Mouse (Mus musculus): ENCODE results near the gene Egln1. TPM values are rescaled to one million over a fixed set of nuclear protein-coding genes. Genes with fewer than 3 reads are reported as not detected.

The Egln1 gene
- polyA plus RNA-seq (2016; fragmentation: Nextera tagmentation; extraction: Ambion mirVana): 4.3 TPM in 2 replicates

GRCm38 (mm10) chr8:124949209-124950068 is at the start of gene Egln1:
Gene Egln1 (minus strand): TSS chr8:124949324.
- peak; percentile 92 for ATAC-seq
- 2% methylated on average over 76 of the region's 98 CpGs for WGBS (ENCODE audit: insufficient replicate concordance)
- peaks cover 56% of the 10 kb centered on the region for H3K4me1 ChIP-seq

GRCm38 (mm10) chr8:124995776-124996175 is 46.7 kb upstream of the Egln1 start:
- no peak for ATAC-seq
- H3K36me3 ChIP-seq: no peaks in the 10 kb centered on the region

More at GRCm38 (mm10) chr8:124949209-124950068, at the start of gene Egln1:
- peak within 1 kb of the TSS; percentile 94 for H3K4me2 ChIP-seq
- peak within 1 kb of the TSS; percentile 68 for H3K4me3 ChIP-seq
- 0 out of 2 replicates have a peak, but pooled peaks cover 3% of the 10 kb centered on the region for H3K36me3 ChIP-seq
- peak within 1 kb of the TSS; percentile 84 for H3K27ac ChIP-seq
- peak within 1 kb of the TSS; percentile 80 for H3K9ac ChIP-seq
- peaks cover 25% of the 10 kb centered on the region for H3K27me3 ChIP-seq (replicated peaks)
- H3K9me3 ChIP-seq (replicated peaks): no peaks in the 10 kb centered on the region

GRCm38 (mm10) chr8:124991668-124991926 is 42.5 kb upstream of the Egln1 start:
- Histone ChIP-seq H3K36me3 (no peaks in the 10 kb centered on the region), H3K9me3 (replicated peaks) (no peaks in the 10 kb centered on the region), H3K4me2 (no peak overlapping the region), H3K27ac (no peak overlapping the region), H3K27me3 (replicated peaks) (peaks cover 63% of the 10 kb centered on the region), H3K9ac (no peak overlapping the region), H3K4me1 (peaks cover 4% of the 10 kb centered on the region), H3K4me3 (no peak overlapping the region)
- ATAC-seq: no peak
- WGBS (ENCODE audit: insufficient replicate concordance): 19% methylated on average over 6 of the region's 6 CpGs

More at GRCm38 (mm10) chr8:124995776-124996175, 46.7 kb upstream of the Egln1 start:
- peaks cover 4% of the 10 kb centered on the region for H3K4me1 ChIP-seq
- peaks cover 42% of the 10 kb centered on the region for H3K27me3 ChIP-seq (replicated peaks)
- no peak overlapping the region for H3K4me3 ChIP-seq
- peaks cover 6% of the 10 kb centered on the region; the same call in 1 of the 2 replicates for H3K9me3 ChIP-seq (replicated peaks)
- no peak overlapping the region for H3K9ac ChIP-seq
- 48% methylated on average over 2 of the region's 2 CpGs for WGBS (ENCODE audit: insufficient replicate concordance)
- no peak overlapping the region for H3K27ac ChIP-seq
- H3K4me2 ChIP-seq: no peak overlapping the region

GRCm38 (mm10) chr8:124990923-124991667 is 42.0 kb upstream of the Egln1 start:
- H3K4me1 ChIP-seq: peaks cover 4% of the 10 kb centered on the region
- peaks cover 68% of the 10 kb centered on the region for H3K27me3 ChIP-seq (replicated peaks)
- H3K27ac ChIP-seq: no peak overlapping the region
- no peaks in the 10 kb centered on the region for H3K36me3 ChIP-seq
- no peaks in the 10 kb centered on the region for H3K9me3 ChIP-seq (replicated peaks)
- WGBS (ENCODE audit: insufficient replicate concordance): 11% methylated on average over 17 of the region's 17 CpGs
- H3K9ac ChIP-seq: no peak overlapping the region
- H3K4me3 ChIP-seq: no peak overlapping the region
- ATAC-seq: no peak
- H3K4me2 ChIP-seq: peak overlapping the region; percentile 29

- Histone ChIP-seq H3K36me3 (no peaks in the 10 kb centered on the region), H3K9me3 (replicated peaks) (peaks cover 15% of the 10 kb centered on the region), H3K4me3 (no peak overlapping the region), H3K27ac (no peak overlapping the region), H3K9ac (no peak overlapping the region), H3K27me3 (replicated peaks) (no peaks in the 10 kb centered on the region; the same call in 1 of the 2 replicates), H3K4me2 (no peak overlapping the region), H3K4me1 (no peaks in the 10 kb centered on the region)
- no peak for ATAC-seq
- 69% methylated on average over 8 of the region's 8 CpGs for WGBS (ENCODE audit: insufficient replicate concordance)
Observed at GRCm38 (mm10) chr8:124980828-124981227, 31.7 kb upstream of the Egln1 start.

GRCm38 (mm10) chr8:124980036-124980435 is 30.9 kb upstream of the Egln1 start:
- H3K27me3 ChIP-seq (replicated peaks): no peaks in the 10 kb centered on the region; the same call in 1 of the 2 replicates
- H3K9me3 ChIP-seq (replicated peaks): peaks cover 15% of the 10 kb centered on the region
- H3K36me3 ChIP-seq: no peaks in the 10 kb centered on the region
- H3K4me2 ChIP-seq: no peak overlapping the region
- H3K27ac ChIP-seq: no peak overlapping the region
- no peak overlapping the region for H3K9ac ChIP-seq
- no peak for ATAC-seq
- WGBS (ENCODE audit: insufficient replicate concordance): 84% methylated on average over 3 of the region's 3 CpGs
- H3K4me1 ChIP-seq: no peaks in the 10 kb centered on the region
- H3K4me3 ChIP-seq: no peak overlapping the region

- H3K4me3 ChIP-seq: no peak overlapping the region
- peaks cover 9% of the 10 kb centered on the region; the same call in 1 of the 2 replicates for H3K4me1 ChIP-seq
- no peak overlapping the region for H3K4me2 ChIP-seq
- no peaks in the 10 kb centered on the region for H3K27me3 ChIP-seq (replicated peaks)
- no peak overlapping the region for H3K9ac ChIP-seq
- H3K9me3 ChIP-seq (replicated peaks): peaks cover 15% of the 10 kb centered on the region
- no peak for ATAC-seq
- 68% methylated on average over 7 of the region's 7 CpGs for WGBS (ENCODE audit: insufficient replicate concordance)
- H3K36me3 ChIP-seq: no peaks in the 10 kb centered on the region
- H3K27ac ChIP-seq: no peak overlapping the region
Observed at GRCm38 (mm10) chr8:124978026-124978425, 28.9 kb upstream of the Egln1 start.

- ATAC-seq: no peak
Observed at GRCm38 (mm10) chr8:124976211-124976610, 27.1 kb upstream of the Egln1 start.

GRCm38 (mm10) chr8:124974254-124974653 is 25.1 kb upstream of the Egln1 start:
- H3K36me3 ChIP-seq: no peaks in the 10 kb centered on the region
- 41% methylated on average over 4 of the region's 4 CpGs for WGBS (ENCODE audit: insufficient replicate concordance)
- no peak overlapping the region for H3K9ac ChIP-seq
- H3K4me3 ChIP-seq: no peak overlapping the region
- ATAC-seq: peak; percentile 40; the same call in 1 of the 2 replicates
- H3K4me1 ChIP-seq: peaks cover 9% of the 10 kb centered on the region
- H3K4me2 ChIP-seq: no peak overlapping the region
- no peaks in the 10 kb centered on the region for H3K27me3 ChIP-seq (replicated peaks)
- no peaks in the 10 kb centered on the region for H3K9me3 ChIP-seq (replicated peaks)
- no peak overlapping the region for H3K27ac ChIP-seq

More at GRCm38 (mm10) chr8:124976211-124976610, 27.1 kb upstream of the Egln1 start:
- Histone ChIP-seq H3K27me3 (replicated peaks) (no peaks in the 10 kb centered on the region), H3K4me1 (peaks cover 9% of the 10 kb centered on the region; the same call in 1 of the 2 replicates), H3K9me3 (replicated peaks) (peaks cover 15% of the 10 kb centered on the region), H3K4me3 (no peak overlapping the region), H3K9ac (no peak overlapping the region), H3K27ac (no peak overlapping the region), H3K4me2 (no peak overlapping the region), H3K36me3 (no peaks in the 10 kb centered on the region)
- 76% methylated on average over 6 of the region's 6 CpGs for WGBS (ENCODE audit: insufficient replicate concordance)

- ATAC-seq: no peak
- Histone ChIP-seq H3K27ac (no peak overlapping the region), H3K4me3 (no peak overlapping the region), H3K9ac (no peak overlapping the region), H3K36me3 (no peaks in the 10 kb centered on the region), H3K27me3 (replicated peaks) (peaks cover 5% of the 10 kb centered on the region; the same call in 1 of the 2 replicates), H3K9me3 (replicated peaks) (no peaks in the 10 kb centered on the region), H3K4me2 (no peak overlapping the region), H3K4me1 (peaks cover 9% of the 10 kb centered on the region)
- WGBS (ENCODE audit: insufficient replicate concordance): 67% methylated on average over 8 of the region's 8 CpGs
Observed at GRCm38 (mm10) chr8:124973221-124973620, 24.1 kb upstream of the Egln1 start.

GRCm38 (mm10) chr8:124970312-124970933 is 21.3 kb upstream of the Egln1 start:
- ATAC-seq: no peak
- H3K27me3 ChIP-seq (replicated peaks): peaks cover 5% of the 10 kb centered on the region; the same call in 1 of the 2 replicates

More at GRCm38 (mm10) chr8:124970312-124970933, 21.3 kb upstream of the Egln1 start:
- no peaks in the 10 kb centered on the region for H3K9me3 ChIP-seq (replicated peaks)
- no peak overlapping the region for H3K4me2 ChIP-seq
- peaks cover 9% of the 10 kb centered on the region for H3K4me1 ChIP-seq
- H3K9ac ChIP-seq: no peak overlapping the region
- no peaks in the 10 kb centered on the region for H3K36me3 ChIP-seq
- H3K4me3 ChIP-seq: no peak overlapping the region
- H3K27ac ChIP-seq: no peak overlapping the region
- WGBS (ENCODE audit: insufficient replicate concordance): 64% methylated on average over 6 of the region's 6 CpGs

Measured in liver, embryonic 12.5 days (tissue).